Mouse (Mus musculus): ENCODE measurements at regions not wholly inside any gene's neighbourhood (a gene's known extent, or its start where the extent isn't known, plus 50 kb on each side); places are given as distances from the start of the nearest gene placed in this dataset.

DNA sequence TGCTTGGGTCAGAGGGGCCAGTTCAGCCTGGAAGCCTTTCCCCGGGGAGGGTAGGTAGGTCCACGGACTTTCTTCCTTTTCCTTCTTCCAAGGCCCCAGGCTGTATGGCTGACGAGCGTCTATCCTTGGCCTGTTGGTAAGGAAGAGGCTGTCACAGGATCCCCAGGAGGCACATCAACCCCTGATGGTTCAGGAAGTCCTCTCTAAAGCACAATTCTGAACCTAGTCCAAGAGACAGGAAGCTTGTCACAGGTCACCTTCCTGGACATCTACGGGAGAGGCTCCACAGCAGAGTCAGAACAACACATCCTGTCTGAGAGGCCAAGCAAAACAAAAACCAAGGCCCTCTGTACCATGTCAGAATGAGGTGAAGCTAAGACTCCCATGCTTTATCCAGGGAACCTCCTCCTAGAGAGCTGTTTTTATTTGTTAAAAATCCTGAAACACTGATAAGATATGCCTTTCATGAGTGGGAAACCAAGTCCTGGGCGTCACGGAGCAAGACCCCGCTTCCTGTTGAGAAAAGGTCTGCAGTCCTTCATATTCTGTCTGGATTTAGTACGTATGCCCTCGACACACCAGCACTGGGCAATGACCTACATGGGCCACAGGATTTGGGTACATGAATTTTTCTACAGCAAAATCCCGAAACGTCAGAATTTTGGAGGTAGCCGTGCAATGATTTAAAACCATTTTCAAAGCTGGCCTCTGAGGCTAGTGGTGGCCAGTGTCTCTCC lies 52.0 kb upstream of the Snrk start:
- no peak for DNase-seq (ENCODE audit: low spot score)

DNA sequence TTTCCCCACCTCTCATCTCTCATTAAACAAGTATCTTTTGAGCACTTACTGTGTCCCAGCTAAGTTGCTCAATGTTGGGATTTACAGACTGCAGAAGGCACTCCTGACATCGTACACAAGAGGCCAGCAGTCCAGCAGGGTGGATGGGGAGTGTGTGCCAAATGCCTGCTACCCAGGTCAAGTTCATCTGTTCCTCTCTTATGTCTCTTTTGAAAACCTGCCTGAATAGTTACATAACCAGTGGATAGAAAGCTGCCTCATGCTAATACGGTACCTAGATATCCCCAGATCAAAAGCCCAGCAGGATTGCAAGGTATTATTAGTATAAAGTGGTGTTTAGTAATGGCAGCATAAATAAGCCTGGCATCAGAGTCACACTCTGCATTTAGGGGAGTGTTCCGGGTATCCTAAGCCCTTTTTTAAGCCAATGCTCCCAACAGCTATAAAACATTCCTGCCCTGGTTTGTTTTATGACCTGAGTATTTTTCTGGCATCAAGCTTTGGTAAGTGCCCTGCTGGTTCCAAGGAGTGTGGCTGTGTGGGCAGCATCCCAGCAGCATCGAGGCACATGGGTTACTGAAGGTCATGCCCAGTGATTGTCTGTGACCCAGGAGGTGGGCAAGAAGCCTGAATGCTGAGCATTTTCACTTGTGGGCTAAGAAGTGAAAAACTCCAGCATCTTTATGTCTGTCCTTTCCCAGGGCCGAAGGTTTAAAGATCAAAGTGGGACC lies 59.1 kb upstream of the Pomgnt2 start:
- no peak for DNase-seq (ENCODE audit: low spot score)

DNA sequence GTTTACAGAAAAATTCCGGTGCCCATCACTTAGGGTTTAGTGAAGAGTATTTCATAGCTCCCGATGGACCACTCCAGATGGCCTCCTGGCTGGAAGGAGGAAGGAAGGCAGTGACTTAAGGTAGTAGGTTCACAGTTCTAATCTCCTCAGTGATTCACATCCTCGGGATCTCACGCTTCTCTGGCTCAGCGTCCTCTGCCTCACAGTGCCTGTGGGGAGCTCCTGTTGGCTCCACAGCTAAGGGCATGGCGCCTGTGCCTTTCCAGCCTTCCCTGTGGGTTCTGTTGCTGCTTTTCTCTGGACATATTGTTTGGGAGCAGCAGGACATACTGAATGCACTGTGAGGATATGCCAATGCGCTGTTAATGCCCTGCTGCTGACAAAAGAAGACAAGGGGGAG lies 54.8 kb upstream of the Pomgnt2 start:
- no peak for DNase-seq (ENCODE audit: low spot score)

DNA sequence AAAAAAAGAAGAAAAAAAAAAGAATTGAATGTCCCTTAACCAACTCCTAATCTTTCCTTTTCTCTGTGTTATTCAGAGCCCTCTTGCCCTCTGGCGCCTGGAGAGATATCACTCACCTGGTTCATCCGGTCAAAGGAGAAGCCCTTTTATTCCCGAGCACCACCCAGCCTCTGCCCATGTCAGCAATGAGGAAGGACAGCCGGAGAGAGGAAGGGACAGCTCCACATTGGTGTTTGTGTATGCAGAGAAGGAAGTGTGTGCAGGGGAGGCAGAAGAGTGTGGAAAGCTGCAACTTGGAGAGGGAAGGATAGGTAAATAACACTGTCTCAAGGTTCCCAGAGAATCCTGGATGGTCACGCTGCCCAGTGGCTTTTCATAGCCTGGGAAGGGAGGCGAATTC lies 54.2 kb upstream of the Pomgnt2 start:
- no peak for DNase-seq (ENCODE audit: low spot score)

DNA sequence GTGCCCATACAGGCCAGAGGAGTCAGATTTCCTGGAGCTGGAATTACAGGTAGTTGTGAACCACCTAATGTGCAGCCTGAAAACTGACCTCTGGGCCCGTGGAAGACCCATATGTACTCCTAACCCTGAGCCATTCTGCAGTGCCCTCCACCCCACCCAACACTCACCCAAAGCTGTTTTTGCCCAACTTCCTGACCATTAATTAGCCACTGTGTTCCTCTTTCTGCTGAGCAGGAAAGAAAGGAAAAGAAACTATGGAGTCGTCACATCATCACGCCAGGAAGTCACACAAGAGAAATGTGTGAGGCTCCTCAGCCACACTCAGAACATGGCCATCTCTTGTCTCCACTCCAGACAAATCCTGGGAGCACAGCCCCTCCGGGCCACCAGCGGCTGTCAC lies 52.1 kb upstream of the Pomgnt2 start:
- no peak for DNase-seq (ENCODE audit: low spot score)

DNA sequence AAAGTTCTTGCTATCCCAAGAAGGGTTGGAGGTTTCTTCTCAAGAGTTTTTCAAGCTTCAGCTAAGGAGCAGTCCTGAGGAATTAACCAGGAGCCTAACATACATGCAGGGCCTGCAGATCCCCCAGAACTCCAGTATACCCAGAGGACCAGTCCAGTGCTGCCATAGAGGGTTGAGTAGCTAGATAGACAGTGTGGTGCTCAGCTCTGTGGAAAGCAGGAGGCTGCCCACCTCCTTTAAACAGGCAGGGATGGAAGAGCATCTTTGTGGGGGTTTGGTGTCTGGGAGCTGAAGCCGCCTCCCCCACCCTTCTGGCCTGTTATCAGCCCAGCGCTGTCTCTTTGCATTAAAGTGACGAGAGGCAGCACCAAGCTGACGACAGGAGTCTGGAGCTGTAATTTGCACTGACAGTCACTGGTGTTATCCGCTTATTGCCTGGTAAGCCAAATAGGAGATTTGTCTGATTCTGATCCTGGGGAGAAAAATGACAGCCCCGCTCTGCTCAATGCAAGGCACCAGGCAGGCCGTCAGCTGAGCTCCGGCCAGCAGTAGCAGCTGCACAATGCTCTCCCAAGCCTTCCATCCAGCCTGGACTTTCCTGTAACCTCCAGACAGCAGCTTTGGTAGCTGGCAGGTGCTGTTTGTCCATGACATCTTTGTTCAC lies 51.2 kb upstream of the Pomgnt2 start:
- peak; percentile 91 for DNase-seq (ENCODE audit: low spot score)

Data from MN1 (cell line).